Mouse (Mus musculus) kidney, adult 9 months (tissue): Measurements from ENCODE around the gene Slc25a14.
A peak's percentile ranks its signal among the peaks of the same experiment; 100 is the strongest.

Experiments
- DNase-seq: peaks from one replicate; pipeline ENCODE4 v3.0.0; 2022

Slc25a14 gene

GRCm38 (mm10) chrX:48623379-48624053, at the start of gene Slc25a14:
Slc25a14 (plus strand) TSS chrX:48623413.
- peak; percentile 89 for DNase-seq

DNA sequence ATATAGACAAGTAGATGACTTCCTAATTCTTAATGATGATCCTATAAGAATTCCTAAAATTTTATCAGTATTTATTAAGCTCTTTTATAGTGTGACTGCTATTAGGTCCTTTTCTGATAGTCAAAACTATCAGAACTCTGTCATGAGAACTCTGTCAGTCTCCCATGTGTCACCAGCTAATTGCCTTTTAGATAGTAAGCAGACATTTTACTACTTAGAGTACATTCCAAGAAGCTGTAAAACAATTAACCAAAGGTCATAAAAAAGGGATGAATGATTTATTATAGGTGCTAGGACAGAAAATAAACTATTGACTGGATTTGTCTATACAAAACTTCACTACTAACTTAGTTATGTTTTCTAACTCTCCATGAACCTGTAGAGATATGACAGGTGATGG, 39.9 kb upstream of the Slc25a14 start:
- no peak for DNase-seq

DNA sequence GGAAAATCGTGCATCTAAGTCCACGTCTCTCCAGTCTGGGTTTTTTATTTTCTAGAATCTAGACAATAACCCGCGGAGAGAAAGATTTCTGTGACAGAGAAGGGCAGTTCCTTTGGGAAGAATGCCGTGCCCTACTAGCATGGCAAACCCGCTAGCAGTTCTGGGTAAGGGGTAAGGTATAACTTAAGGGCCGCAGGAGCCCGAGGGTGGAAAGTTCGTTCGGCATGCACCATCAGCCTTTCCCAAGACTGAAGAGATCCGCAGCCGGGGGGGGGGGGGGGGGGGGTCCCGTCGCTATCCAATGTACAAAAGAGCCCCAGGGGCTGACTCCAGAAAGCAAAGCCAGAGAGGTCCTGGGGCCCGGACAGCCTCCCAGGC, 29.5 kb upstream of the Slc25a14 start:
- no peak for DNase-seq

DNA sequence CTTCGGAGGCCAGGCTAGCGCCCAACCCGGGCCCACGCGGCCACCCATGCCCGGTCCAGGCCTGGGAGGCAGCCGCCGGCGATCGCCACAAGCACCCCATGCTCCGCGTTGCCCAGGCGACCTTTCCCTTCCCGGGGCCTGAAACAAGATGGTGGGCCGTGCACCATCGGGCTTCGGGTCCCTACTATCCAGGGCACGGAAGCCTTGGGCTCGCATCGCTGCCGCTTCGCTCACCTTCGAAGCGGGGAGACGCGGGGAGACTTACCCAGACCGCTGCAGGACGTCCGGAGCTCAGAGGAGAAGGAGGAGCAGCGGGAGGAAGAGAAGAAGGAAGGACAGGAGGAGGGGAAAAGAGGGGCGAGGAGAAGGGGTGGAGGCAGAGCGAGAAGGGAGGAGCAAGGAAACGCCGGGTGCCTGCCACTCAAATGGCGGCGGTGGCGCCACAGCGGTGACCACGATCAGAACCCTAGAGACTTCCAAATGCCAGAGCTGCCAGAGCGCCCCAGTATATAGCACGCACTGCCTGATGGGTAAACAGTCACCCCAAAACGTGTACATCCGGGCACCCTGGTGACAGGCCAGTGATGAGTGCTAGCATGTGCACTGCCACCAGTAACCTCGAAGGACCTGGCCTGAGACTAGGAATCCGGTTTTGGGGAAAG, 29.0 kb upstream of the Slc25a14 start, which contains the start of gene Zfp280c:
Gene Zfp280c, minus strand, starts transcription at position 406 of the 662 bp plus-strand sequence.
- DNase-seq = peak; percentile 72

DNA sequence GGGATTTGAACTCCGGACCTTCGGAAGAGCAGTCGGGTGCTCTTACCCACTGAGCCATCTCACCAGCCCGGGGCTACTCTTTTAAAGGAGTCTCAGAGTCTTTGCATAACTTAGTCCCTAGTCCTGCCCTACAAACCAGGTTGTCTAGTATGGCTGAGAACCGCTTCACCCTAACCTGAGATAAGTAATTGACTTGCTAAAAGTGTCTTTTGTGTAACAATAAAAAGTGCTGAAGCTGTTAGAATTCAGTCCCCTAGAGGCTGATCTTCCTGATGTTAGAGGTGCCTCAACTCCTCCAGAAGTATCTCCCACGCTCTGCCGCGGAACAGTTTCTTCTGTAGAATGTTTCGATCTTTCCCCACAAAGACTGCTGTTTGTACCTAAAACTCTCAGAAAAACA, 27.2 kb upstream of the Slc25a14 start:
- DNase-seq = no peak

GRCm38 (mm10) chrX:48596906-48597305, 26.3 kb upstream of the Slc25a14 start:
- DNase-seq = no peak

GRCm38 (mm10) chrX:48604872-48605271, 18.3 kb upstream of the Slc25a14 start:
- no peak for DNase-seq

GRCm38 (mm10) chrX:48623049-48623378, 199 bp upstream of the Slc25a14 start:
- no peak for DNase-seq

- no peak for DNase-seq
These were observed 824 bp downstream of the Slc25a14 start for GRCm38 (mm10) chrX:48624054-48624420.

- DNase-seq = no peak
These were observed 13.8 kb downstream of the Slc25a14 start for GRCm38 (mm10) chrX:48637032-48637431.

DNA sequence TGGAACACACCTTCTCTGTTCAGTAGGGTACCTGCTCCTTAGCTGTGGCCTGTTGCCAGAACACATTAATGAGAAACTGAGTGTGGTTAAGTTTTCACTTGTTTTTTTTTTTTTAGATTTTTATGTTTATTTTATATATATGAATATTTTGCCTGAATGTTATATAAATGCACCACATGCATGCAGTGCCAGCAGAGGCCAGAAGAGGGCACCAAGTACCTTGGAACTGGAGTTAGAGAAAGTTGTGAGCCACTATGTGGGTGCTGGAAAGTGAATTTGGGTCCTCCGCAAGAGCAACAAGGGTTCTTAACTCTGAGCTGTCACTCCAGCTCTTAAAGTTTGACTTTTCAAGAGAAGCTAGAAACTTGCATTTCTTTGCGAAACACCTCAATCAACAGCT, 20.9 kb downstream of the Slc25a14 start:
- peak; percentile 34 for DNase-seq

GRCm38 (mm10) chrX:48666807-48667206, 43.6 kb downstream of the Slc25a14 start:
- DNase-seq = no peak

- no peak for DNase-seq
These were observed 46.4 kb downstream of the Slc25a14 start for GRCm38 (mm10) chrX:48669588-48669987.

- no peak for DNase-seq
These were observed 48.5 kb downstream of the Slc25a14 start for GRCm38 (mm10) chrX:48671714-48672113.

DNA sequence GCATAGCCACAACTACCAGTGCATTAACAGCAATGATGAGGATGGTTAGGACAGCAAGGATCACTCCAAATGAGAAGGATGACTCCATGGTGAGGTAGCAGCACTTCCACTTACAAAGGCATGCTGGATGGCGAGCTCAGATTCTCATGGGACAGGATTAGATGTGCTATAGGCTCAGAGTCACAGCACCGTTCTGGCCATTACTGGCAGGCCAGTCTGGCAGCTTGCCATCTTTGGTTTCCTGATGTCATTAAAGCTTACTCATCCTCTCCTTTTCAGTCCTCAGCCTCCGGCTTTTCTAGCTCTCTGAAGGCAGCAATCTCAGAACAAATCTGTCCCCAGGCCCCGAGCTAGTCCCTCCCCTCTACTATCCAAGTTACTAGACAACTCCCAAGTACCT, 51.0 kb downstream of the Slc25a14 start, which contains the start of gene Gpr119:
Gene Gpr119, minus strand, starts transcription at position 308 of the 400 bp plus-strand sequence.
- DNase-seq = no peak

DNA sequence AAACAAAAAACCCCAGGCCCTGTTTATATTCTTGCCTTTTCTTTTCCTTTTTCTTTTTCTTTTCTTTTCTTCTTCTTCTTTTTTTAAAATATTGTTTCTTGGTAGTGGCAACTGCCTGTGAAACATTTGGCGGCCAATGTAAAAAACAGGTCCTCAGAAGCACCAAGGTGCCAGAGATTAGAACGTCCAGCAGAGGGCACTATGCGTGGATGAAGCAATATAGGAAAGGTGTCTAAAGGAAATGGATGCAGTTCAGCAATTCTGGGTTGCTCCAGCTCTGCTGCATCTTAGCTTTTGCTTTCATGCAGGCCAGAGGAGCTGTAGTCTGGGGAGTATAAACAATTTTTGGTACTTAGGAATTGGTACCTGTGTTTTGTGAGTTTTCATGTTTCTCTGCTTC, 60.2 kb downstream of the Slc25a14 start:
- DNase-seq = peak; percentile 33

DNA sequence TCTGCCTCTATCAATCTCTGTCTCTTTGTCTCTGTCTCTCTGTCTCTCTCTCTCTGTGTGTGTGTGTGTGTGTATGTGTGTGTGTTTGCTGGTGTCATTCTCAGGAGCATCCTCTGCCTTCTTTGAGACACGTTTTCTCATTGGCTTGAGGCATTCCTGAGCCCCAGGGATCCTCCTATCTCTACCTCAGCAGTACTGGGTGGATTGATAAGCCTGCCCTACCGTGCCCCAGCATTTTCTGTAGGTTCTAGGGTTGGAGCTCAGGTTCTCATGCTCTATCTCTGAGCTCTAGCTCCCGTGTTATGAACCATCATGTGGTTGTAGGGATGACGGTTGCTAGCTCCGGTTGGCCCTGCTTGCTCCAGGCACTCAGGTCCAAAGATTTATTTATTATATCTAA, 60.6 kb downstream of the Slc25a14 start:
- DNase-seq = no peak

- no peak for DNase-seq
These were observed 71.2 kb downstream of the Slc25a14 start for GRCm38 (mm10) chrX:48694460-48694859.

GRCm38 (mm10) chrX:48694864-48695371, 71.7 kb downstream of the Slc25a14 start, which contains the start of gene Rbmx2:
Rbmx2 (plus strand) TSS chrX:48695004.
- DNase-seq = peak; percentile 93

GRCm38 (mm10) chrX:48709701-48710100, 86.5 kb downstream of the Slc25a14 start:
- DNase-seq = no peak
